Mouse (Mus musculus) erythroblast, adult 5-6 weeks (primary cell): ENCODE results near the gene Nup153. TPM values are rescaled to one million over a fixed set of nuclear protein-coding genes. Genes with fewer than 3 reads are reported as not detected.

ENCODE experiments used
- ATAC-seq: replicated peaks from 2 replicates; pipeline ENCODE4 v1.8.0; 2016; ENCODE audit warnings: moderate number of reproducible peaks, mild to moderate bottlenecking, moderate TSS enrichment, inconsistent platforms; ENCODE audit not compliant: poor library complexity, low FRiP score, severe bottlenecking
- total RNA-seq, 2 experiments: library from RNA; stranded (forward) in 1 of 2; stranded (reverse) in 1 of 2; fragments of 150-400 nt in 1 of 2; fragments of 200-764, 138-1000 nt in 1 of 2; gene quantifications; 2 replicates each; pipeline versions ENCODE4 v1.2.3 to v1.2.4; 2015 to 2017; ENCODE audit warnings: low replicate concordance in 2 of 2

Gene Nup153
- total RNA-seq, 2 experiments from 2014 or later: 67.2 to 93.8 TPM

- peak; percentile 23 for ATAC-seq
Observed at GRCm38 (mm10) chr13:46735219-46735807, 7.6 kb upstream of the Nup153 start.

- ATAC-seq: no peak
Observed at GRCm38 (mm10) chr13:46729998-46730397, 2.3 kb upstream of the Nup153 start.

GRCm38 (mm10) chr13:46728411-46728810 is 671 bp upstream of the Nup153 start:
- ATAC-seq: no peak

- ATAC-seq: peak; percentile 24
Observed at GRCm38 (mm10) chr13:46727038-46727836, 503 bp downstream of the Nup153 start.

- peak; percentile 25 for ATAC-seq
Observed at GRCm38 (mm10) chr13:46726288-46727037, 1.3 kb downstream of the Nup153 start.

DNA sequence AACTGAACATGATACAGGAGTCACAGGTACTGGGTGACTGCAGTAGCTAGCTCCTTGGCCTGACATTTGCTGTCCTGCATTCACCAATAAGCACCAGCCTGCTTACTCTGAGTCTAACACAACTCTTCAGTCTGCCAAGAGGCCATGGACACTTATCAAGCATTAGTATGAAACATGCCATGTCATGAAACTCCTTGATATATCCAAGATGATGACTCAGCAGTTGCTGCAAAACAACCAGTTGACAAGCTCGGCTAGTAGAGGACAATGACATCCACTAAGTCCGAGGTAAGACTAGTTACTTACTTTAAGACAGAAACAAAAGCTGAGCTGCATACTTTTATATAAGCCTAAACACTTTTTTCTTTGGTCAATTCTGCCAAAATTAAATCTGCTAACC is 2.5 kb downstream of the Nup153 start:
- peak; percentile 76 for ATAC-seq

DNA sequence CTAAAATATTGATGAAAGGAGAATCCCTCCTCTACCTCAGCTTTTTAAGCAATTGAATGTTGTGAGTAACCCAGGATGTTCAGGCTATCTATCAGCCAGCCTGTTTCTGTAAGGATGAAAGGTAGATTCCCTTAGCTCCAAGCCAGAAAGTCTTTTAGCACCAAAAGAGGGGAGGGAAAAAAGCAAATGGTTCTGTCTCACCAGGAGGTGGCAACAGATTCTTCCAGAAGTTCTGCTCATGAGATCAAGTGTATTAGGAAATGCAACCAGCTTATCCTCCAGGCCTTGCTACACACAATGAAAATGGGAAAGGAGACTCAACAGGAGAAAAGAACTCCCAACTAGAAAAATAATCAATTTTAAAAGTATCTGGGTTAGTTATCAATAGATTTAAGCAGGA is 3.4 kb downstream of the Nup153 start:
- ATAC-seq: no peak

GRCm38 (mm10) chr13:46721009-46721408 is 6.7 kb downstream of the Nup153 start:
- no peak for ATAC-seq

- no peak for ATAC-seq
Observed at GRCm38 (mm10) chr13:46718893-46719400, 8.8 kb downstream of the Nup153 start.

- ATAC-seq: peak; percentile 61
Observed at GRCm38 (mm10) chr13:46715976-46716639, 11.6 kb downstream of the Nup153 start.

DNA sequence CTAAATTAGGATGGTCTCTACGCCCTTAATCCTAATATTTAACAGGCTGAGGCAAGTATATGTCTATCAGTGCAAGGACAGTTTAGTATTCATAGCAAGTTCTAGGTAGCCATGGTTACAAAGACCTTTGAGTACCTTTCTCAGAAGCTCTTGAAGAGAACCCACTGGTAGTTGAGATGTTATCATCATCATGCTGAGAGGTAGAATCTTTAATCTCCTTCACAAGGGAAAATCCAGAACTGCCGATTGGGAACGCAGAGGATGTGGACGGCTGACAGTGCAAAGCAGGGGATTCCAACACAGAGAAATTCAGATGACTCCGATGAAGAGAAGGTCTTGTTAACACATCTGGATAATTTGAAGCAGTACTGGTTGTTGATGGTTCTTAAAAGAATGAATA is 14.3 kb downstream of the Nup153 start:
- no peak for ATAC-seq

GRCm38 (mm10) chr13:46703138-46703537 is 24.6 kb downstream of the Nup153 start:
- peak; percentile 69; the same call in 1 of the 2 replicates for ATAC-seq

- no peak for ATAC-seq
Observed at GRCm38 (mm10) chr13:46701486-46701885, 26.3 kb downstream of the Nup153 start.

- no peak for ATAC-seq
Observed at GRCm38 (mm10) chr13:46699372-46699771, 28.4 kb downstream of the Nup153 start.

DNA sequence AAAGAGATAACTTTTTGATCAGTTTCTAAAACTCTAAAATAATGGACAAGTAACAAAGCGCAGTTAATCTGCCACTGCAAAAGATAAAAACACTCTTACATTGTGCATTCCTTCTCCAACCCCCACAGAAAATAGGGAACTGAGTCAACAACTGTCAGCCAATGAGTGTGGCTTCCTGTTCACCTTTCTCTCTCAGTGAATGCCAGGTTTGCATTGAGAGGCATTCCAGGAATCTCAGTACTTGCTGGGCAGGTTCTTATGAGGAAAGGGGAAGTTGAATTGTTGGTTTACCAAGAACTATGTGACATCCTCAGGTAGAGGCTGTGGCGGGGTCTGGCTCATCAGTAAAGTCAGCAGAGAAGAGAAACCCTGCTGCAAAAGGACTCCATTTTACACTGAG is 31.0 kb downstream of the Nup153 start:
- no peak for ATAC-seq

GRCm38 (mm10) chr13:46695932-46696331 is 31.8 kb downstream of the Nup153 start:
- ATAC-seq: no peak

DNA sequence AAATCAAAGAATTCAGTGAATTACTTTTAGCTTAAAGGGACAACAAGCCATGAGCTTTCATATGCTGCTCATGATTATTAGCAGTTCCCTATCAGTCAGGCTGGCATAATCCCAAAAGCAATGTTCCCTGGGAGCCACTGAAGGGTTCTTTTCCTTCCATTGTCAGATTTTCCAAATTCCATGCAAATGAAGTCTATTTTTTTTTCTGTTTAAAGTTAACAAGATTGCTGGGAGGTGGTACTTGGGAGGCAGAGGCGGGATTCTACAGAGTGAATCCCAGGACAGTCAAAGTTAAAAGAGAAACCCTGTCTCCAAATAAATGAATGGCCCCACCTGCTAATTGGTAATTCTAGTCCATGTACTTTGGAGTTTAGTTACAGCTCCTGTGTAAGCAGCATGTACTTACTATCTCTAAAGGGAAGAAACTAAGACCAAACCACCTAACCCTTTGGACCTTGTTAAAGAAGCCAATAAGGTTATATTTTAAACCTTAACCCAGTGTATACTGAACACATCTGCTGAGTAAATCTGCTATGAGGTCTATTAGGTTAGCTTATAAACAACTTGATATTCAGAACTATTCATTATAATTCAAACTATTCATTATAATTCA is 32.3 kb downstream of the Nup153 start:
- no peak for ATAC-seq

- no peak for ATAC-seq
Observed at GRCm38 (mm10) chr13:46690559-46691241, 37.0 kb downstream of the Nup153 start.

DNA sequence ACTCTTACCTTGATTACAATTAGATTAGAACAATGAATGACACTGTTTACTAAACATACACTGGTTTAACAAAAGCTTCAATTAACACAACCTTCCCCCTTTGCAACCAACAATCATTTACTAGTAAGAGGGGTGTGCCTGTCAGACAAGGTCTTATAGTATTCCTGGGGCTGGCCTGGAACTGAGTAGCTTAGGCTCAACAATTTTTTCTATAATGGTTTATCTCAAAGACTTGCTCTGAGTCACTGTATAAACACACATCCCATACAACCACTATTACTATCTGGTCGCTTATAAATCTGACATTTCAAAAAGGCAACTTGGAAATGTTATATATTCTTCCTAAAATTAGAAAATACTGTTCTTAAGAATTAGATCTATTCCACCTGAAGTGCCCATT is 44.4 kb downstream of the Nup153 start:
- ATAC-seq: no peak
